Mouse (Mus musculus): Measurements from ENCODE around the gene Ilf3.

- TF ChIP-seq CTCF (conservative IDR thresholded peaks at IDR 0.05; ENCODE audit: insufficient read depth, insufficient read length, low read depth, low read length) (no peak), POLR2A (IDR thresholded peaks at IDR 0.05; ENCODE audit: low read depth, low read length) (no peak)
Measured at GRCm38 (mm10) chr9:21379195-21379594, 11.5 kb downstream of the Ilf3 start.

Measured in kidney, adult 2 months (tissue).